Mouse (Mus musculus) E14TG2a.4 (cell line): Measurements from ENCODE around the gene N4bp3.
A peak's percentile ranks its signal among the peaks of the same experiment; 100 is the strongest.
"Not testable (repeated sequence)": the region's sequence is repeated elsewhere in the genome, so short reads cannot be mapped to it uniquely, and the experiment has no call there.

ENCODE experiments used
- H3K27me3 ChIP-seq: 2 replicates; pipeline ENCODE4 v1.6.1; 2014; ENCODE audit warnings: low read length, control low read depth; ENCODE audit not compliant: insufficient read depth
- H3K36me3 ChIP-seq: 2 replicates; pipeline ENCODE4 v1.6.1; 2014; ENCODE audit warnings: low read length, control low read depth; ENCODE audit not compliant: insufficient read depth
- H3K4me1 ChIP-seq: replicated peaks from 2 replicates; pipeline ENCODE4 v1.6.1; 2014; ENCODE audit warnings: low read depth, low read length, control low read depth
- H3K4me3 ChIP-seq: replicated peaks from 2 replicates; pipeline ENCODE4 v1.5.1; 2014; ENCODE audit warnings: mild to moderate bottlenecking, low read length
- H3K9me3 ChIP-seq: 2 replicates; pipeline ENCODE4 v1.6.1; 2014; ENCODE audit warnings: low read length, control low read depth
- CTCF ChIP-seq: conservative IDR thresholded peaks from 2 replicates; pipeline ENCODE4 v1.5.1; 2014; ENCODE audit warnings: low read length
- NANOG ChIP-seq: IDR thresholded peaks from 2 replicates; pipeline ENCODE4 v1.6.1; 2014; ENCODE audit warnings: borderline replicate concordance, low read length, mixed read lengths
- POU5F1 ChIP-seq: IDR thresholded peaks from 2 replicates; pipeline ENCODE4 v1.6.1; 2014; ENCODE audit warnings: low read length, borderline replicate concordance

Gene N4bp3

DNA sequence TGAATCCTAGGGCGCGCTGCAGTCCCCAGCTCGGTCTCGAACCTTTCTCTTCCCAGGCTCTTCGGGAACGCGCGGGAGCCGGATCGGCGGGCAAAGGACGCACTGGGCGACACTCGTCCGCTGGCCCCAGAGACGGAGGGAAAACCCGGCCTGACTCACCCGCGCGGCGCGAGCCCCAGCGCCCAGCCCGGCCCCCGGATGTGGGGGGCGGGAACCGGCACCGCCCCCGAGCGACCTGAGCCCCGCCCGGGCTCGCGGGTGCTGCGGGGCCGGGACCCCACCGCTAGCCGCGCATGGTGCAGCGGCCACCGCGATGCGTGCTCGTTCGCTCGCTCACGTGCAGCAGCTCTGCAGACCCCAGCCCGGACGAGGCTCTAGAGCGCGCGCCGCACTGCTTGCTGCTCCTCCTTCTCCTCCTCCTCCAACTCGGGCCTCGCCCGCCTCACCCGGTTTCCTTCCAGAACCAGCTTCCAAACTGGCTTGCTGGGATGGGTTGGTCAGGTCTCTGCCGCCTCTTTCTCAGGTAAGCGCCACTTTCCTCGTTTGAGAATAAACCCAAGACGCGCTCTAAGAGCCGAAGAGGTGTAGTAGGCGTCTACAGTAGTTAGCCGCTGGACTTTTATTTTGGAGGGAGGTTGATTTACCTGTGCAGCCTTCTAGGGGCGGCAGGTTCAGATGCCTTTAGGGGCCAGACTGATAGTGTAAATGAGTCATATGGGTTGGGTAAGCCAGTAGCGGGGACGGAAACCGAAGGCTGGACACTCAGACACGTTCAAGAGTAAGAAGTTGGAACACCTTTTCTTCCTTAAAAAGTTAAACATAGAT is at the start of gene N4bp3, which contains the start of gene D930048N14Rik:
Gene N4bp3 (minus strand): TSS at position 152 of the 825 bp plus-strand sequence.
Gene D930048N14Rik (plus strand): TSS at position 264 of the 825 bp plus-strand sequence.
- peaks cover 71% of the 10 kb centered on the region for H3K36me3 ChIP-seq
- H3K4me3 ChIP-seq, result peak within 1 kb of the TSS; percentile 97
- TF ChIP-seq CTCF (no peak), POU5F1 (no peak), NANOG (no peak)
- H3K27me3 ChIP-seq, result no peaks in the 10 kb centered on the region
- H3K4me1 ChIP-seq, result peaks cover 82% of the 10 kb centered on the region
- H3K9me3 ChIP-seq, result no peaks in the 10 kb centered on the region

DNA sequence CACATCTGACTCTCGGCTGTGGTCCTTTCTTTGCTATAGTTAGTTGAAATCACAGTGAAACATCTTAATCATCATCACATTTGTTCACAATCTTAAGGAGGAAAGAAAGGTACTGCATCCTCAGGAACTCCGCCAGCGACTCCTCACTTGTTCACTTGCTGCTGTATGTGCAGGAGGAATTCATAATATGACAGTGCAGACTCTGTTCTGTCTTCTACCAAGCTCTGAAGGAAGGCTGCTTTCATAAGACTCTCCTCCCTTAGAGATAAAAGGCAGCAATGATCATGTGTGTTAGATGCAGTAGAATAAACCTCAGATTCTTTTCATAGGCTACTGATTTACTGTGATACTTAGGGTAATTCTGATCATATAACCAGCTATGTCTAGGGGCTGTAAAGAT is 44.3 kb upstream of the N4bp3 start:
- TF ChIP-seq POU5F1, result no peak
- no peak for TF ChIP-seq NANOG
- TF ChIP-seq CTCF, result no peak
- peaks cover 30% of the 10 kb centered on the region for H3K36me3 ChIP-seq
- no peaks in the 10 kb centered on the region for H3K27me3 ChIP-seq
- H3K4me3 ChIP-seq, result no peak overlapping the region
- no peaks in the 10 kb centered on the region for H3K9me3 ChIP-seq
- peaks cover 3% of the 10 kb centered on the region for H3K4me1 ChIP-seq

DNA sequence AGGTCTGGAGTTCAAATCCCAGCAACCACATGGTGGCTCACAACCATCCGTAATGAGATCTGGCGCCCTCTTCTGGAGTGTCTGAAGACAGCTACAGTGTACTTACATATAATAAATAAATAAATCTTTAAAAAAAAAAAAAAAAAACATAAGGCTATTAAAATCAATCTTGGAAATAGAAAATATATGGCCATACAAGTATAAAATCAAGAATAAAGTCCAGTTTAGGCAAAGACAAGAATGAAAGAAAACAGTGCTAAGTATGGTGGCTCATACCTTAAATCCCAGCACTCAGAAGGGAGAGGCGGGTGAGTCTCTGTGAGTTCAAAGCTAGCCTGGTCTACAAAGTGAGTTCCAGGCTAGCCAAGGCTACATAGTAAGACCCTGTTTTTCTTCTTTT is 40.0 kb upstream of the N4bp3 start:
- not testable (repeated sequence) for H3K9me3 ChIP-seq, H3K4me3 ChIP-seq, H3K27me3 ChIP-seq
- H3K4me1 ChIP-seq, result peaks cover 25% of the 10 kb centered on the region
- peaks cover 13% of the 10 kb centered on the region for H3K36me3 ChIP-seq

DNA sequence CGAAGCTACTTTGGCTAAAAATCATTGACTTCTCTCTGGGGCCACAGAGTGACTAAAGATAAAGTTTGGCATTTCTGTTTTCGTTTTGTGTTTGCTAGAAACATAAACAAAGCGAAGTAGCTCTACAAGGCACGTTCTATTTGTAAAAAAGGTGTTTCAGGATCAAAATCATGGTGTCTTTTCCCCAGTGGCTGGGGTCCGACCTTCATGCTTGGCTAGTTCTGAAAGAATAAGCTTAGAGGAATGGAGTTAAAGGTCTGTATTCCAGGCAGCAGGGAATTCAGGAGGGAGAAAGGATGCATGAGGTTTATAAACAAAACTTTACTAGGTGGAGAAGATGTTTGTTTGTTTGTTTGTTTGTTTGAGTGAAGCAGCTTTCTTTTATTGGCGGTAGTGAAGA is 38.7 kb upstream of the N4bp3 start:
- no peaks in the 10 kb centered on the region for H3K27me3 ChIP-seq
- peaks cover 25% of the 10 kb centered on the region for H3K4me1 ChIP-seq
- H3K9me3 ChIP-seq, result no peaks in the 10 kb centered on the region
- no peak for TF ChIP-seq NANOG
- peaks cover 22% of the 10 kb centered on the region for H3K36me3 ChIP-seq
- H3K4me3 ChIP-seq, result peak overlapping the region; percentile 96

DNA sequence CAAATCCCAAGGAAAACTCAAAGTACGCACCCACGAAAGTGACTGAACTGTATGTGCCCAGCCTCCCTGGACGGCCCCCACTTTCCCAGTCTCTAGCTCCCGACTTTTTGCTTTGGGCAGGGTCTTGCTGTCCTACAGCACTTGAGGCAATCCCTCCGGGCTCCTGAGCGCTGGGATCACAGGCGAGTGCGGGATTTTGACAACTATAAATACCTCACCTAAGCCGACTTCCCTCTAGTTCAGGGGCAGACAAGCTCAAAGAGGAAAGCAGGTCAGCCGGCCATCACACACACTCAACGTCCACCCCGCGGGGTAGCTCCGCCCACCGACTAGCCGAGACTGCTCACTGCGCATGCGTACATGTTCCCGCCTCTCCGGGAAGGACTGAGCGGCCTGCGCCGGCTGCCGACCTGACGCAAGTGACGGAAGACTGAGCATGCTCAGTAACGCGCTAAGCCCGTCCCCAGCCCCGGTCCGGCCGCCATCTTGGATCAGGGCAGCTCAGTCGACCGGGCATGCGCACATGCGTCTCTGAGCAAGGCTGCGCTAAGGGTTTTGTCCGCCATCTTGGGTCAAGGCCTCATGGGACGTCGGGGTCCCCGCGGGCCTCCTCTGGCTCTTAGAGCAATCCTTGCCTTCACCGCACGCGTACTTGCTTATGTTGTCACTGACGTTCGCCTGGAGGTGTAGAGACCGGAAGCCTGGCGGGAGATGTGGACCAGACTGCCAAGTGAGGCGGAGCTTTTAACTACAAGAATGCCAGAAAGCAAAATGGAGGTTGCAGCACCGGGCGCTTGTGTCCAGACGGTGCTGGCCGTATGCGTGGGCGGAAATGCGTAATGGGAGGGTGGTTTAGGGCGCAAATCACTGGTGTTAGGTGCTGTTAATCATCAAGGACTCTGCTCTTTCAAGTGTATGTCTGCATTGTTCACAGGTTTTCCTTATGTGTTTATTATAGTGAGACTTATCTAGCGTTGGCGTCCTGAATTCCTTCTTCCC is 38.0 kb upstream of the N4bp3 start, which contains the start of gene 0610009B22Rik:
Gene 0610009B22Rik (minus strand): TSS at position 545 of the 999 bp plus-strand sequence.
- peak within 1 kb of the TSS; percentile 96 for H3K4me3 ChIP-seq
- no peak for TF ChIP-seq POU5F1
- TF ChIP-seq NANOG, result no peak

DNA sequence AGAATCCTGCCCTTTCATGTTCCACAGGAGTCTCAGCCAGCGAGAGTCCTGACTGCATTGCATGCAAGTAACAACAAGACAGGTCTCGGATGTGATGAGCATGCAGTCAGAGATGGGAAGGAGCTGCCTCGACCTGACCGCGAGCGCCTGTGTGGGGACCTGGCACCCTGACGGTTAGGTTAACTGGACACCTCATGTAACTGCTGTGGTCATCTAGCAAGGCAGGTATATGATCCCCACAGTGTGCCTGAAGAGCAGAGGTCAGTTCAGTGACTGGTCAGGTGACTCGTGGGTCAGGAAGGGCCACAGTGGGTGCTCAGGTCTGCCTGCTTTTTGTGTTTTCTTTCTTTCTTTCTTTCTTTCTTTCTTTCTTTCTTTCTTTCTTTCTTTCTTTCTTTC is 31.3 kb upstream of the N4bp3 start:
- 0 out of 2 replicates have a peak overlapping the region, but pooled peaks have one; percentile 23 for H3K4me3 ChIP-seq
- H3K36me3 ChIP-seq, result peaks cover 22% of the 10 kb centered on the region
- H3K4me1 ChIP-seq, result peaks cover 36% of the 10 kb centered on the region
- no peaks in the 10 kb centered on the region for H3K27me3 ChIP-seq
- H3K9me3 ChIP-seq, result no peaks in the 10 kb centered on the region
- TF ChIP-seq NANOG, result no peak
- TF ChIP-seq CTCF, result no peak
- no peak for TF ChIP-seq POU5F1

More for the DNA sequence above, 38.0 kb upstream of the N4bp3 start, which contains the start of gene 0610009B22Rik:
- Histone ChIP-seq H3K27me3 (no peaks in the 10 kb centered on the region), H3K9me3 (no peaks in the 10 kb centered on the region), H3K4me1 (peaks cover 25% of the 10 kb centered on the region), H3K36me3 (peaks cover 26% of the 10 kb centered on the region)

DNA sequence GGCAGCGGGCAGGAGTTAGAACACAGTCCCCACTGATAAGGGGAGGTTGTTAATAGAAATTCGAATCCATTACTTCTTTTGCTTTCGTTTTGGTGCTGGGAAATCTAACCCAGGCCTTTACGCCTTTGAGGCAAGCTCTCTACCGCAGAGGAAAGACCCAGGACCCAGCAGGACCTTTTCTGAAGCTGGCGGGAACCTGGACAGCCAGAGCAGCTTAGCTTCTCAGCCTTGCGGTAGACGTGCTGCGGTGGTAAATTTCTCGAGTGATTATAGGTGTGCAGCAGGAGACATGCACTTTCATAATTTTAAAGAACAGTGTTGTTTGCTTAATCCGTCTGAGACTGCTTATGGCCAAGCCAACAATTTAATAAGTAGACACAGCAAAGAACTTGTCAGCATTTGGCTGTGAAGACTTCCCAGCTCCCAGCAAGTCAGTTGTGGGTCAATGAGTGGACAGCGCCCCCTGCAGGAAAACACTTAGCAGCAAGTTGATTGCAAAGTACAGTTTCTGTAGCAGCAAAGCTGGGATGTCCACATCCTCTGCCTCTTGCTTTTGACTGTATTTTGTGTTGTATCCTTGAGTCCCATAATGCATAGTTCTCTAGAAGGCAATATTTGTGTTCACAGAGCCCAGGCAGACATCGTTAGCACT is 30.8 kb upstream of the N4bp3 start:
- Histone ChIP-seq H3K9me3 (no peaks in the 10 kb centered on the region), H3K4me3 (0 out of 2 replicates have a peak overlapping the region, but pooled peaks have one; percentile 23), H3K4me1 (peaks cover 31% of the 10 kb centered on the region), H3K27me3 (no peaks in the 10 kb centered on the region), H3K36me3 (peaks cover 22% of the 10 kb centered on the region)
- no peak for TF ChIP-seq POU5F1
- TF ChIP-seq CTCF, result peak; percentile 80
- no peak for TF ChIP-seq NANOG

DNA sequence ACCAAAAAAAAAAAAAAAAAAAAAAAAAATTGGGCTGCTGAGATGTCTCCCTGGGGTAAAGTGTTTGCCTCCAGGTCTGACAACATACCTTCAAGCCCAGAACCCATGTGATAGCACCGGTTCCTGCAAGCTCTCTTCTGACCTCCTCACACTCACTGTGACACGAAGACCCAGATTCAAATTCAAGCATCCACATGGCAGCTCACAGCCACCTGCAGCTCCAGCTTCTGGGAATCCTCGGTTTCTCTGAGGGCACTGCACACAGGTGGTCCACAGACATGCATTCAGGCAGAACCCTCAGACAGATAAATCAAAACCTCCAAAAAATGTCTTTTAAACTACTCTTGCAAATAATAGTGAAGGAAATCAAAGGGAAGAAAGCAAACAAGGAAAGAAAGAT is 28.8 kb upstream of the N4bp3 start:
- H3K9me3 ChIP-seq, result no peaks in the 10 kb centered on the region
- H3K27me3 ChIP-seq, result no peaks in the 10 kb centered on the region
- H3K36me3 ChIP-seq, result peaks cover 5% of the 10 kb centered on the region
- no peak overlapping the region for H3K4me3 ChIP-seq
- peaks cover 30% of the 10 kb centered on the region for H3K4me1 ChIP-seq
- no peak for TF ChIP-seq CTCF
- no peak for TF ChIP-seq NANOG
